Mouse (Mus musculus) hindbrain, embryonic 14.5 days (tissue): ENCODE measurements around the gene Auts2. TPM values are rescaled to one million over a fixed set of nuclear protein-coding genes. Genes with fewer than 3 reads are reported as not detected.

ENCODE experiments used
- ATAC-seq: fragments of 200-750 bp; cut with Nextera tagmentation; 2 replicates; pipeline ENCODE4 v1.8.0; 2017; ENCODE audit warnings: moderate number of reproducible peaks, mild to moderate bottlenecking, moderate TSS enrichment, moderate library complexity; ENCODE audit not compliant: low FRiP score
- DNase-seq: peaks from one replicate; pipeline ENCODE4 v3.0.0-alpha.2; 2015; ENCODE audit warnings: low spot score
- H3K27ac ChIP-seq: fragments of 300-500 bp; sonication (generic); 2 replicates; pipeline ENCODE4 v1.5.1; 2014; ENCODE audit warnings: mild to moderate bottlenecking, moderate library complexity
- H3K27me3 ChIP-seq: fragments of 300-500 bp; sonication (generic); 2 replicates; pipeline ENCODE4 v1.6.1; 2014; ENCODE audit warnings: mild to moderate bottlenecking, low read length, mixed read lengths; ENCODE audit not compliant: control insufficient read depth, insufficient read depth
- H3K36me3 ChIP-seq: fragments of 300-500 bp; sonication (generic); replicated peaks from 2 replicates; pipeline ENCODE4 v1.6.1; 2014; ENCODE audit not compliant: control insufficient read depth, insufficient read depth
- H3K4me1 ChIP-seq: fragments of 300-500 bp; sonication (generic); replicated peaks from 2 replicates; pipeline ENCODE4 v1.6.1; 2014; ENCODE audit warnings: antibody characterized with exemption, low read length, mixed read lengths; ENCODE audit not compliant: control insufficient read depth, insufficient read depth
- H3K4me2 ChIP-seq: fragments of 300-500 bp; sonication (generic); replicated peaks from 2 replicates; pipeline ENCODE4 v1.6.1; 2014; ENCODE audit warnings: mild to moderate bottlenecking, moderate library complexity
- H3K4me3 ChIP-seq: fragments of 300-500 bp; sonication (generic); replicated peaks from 2 replicates; pipeline ENCODE4 v1.5.1; 2014; ENCODE audit warnings: mild to moderate bottlenecking, low read length
- H3K9ac ChIP-seq: fragments of 300-500 bp; sonication (generic); 2 replicates; pipeline ENCODE4 v1.6.1; 2014
- H3K9me3 ChIP-seq: fragments of 300-500 bp; sonication (generic); 2 replicates; pipeline ENCODE4 v1.6.1; 2016; ENCODE audit warnings: low read length; ENCODE audit not compliant: control insufficient read depth
- WGBS: fragments of 180-500 bp; shearing (Covaris S2); extraction: QIAGEN DNeasy Blood & Tissue Kit; methylation state at CpG from one replicate; pipeline ENCODE4 v1.1.7; 2014; 5-methylcytosine and 5-hydroxymethylcytosine counted together
- polyA plus RNA-seq: library from polyadenylated mRNA; unstranded; fragments of >200 nt; fragmentation: Nextera tagmentation; extraction: Ambion mirVana; gene quantifications from 2 replicates; pipeline ENCODE4 v1.2.1, GENCODE M21; 2014

Gene Auts2
- polyA plus RNA-seq, 1 experiment from 2014 or later = 61.8 TPM

- ATAC-seq (no peak), DNase-seq (no peak)
- H3K4me2 ChIP-seq = no peak overlapping the region
- no peak overlapping the region for H3K9ac ChIP-seq
- peaks cover 3% of the 10 kb centered on the region; the same call in 1 of the 2 replicates for H3K9me3 ChIP-seq
- 88% methylated on average over 2 of the region's 2 CpGs for WGBS
- H3K4me3 ChIP-seq = no peak overlapping the region
- H3K27me3 ChIP-seq = no peaks in the 10 kb centered on the region
- H3K4me1 ChIP-seq = peaks cover 7% of the 10 kb centered on the region
- no peak overlapping the region for H3K27ac ChIP-seq
- no peaks in the 10 kb centered on the region for H3K36me3 ChIP-seq
These were observed 581.3 kb downstream of the Auts2 start for GRCm38 (mm10) chr5:131961859-131962258.

GRCm38 (mm10) chr5:131960432-131960831, 582.7 kb downstream of the Auts2 start:
- no peak for ATAC-seq
- peaks cover 3% of the 10 kb centered on the region; the same call in 1 of the 2 replicates for H3K9me3 ChIP-seq

GRCm38 (mm10) chr5:131956998-131957397, 586.1 kb downstream of the Auts2 start:
- no peak for ATAC-seq
- Histone ChIP-seq H3K9me3 (peaks cover 3% of the 10 kb centered on the region; the same call in 1 of the 2 replicates), H3K9ac (no peak overlapping the region), H3K36me3 (no peaks in the 10 kb centered on the region), H3K4me1 (peaks cover 5% of the 10 kb centered on the region; the same call in 1 of the 2 replicates), H3K4me3 (no peak overlapping the region), H3K27ac (no peak overlapping the region), H3K27me3 (no peaks in the 10 kb centered on the region), H3K4me2 (no peak overlapping the region)
- no peak for DNase-seq
- 61% methylated on average over 3 of the region's 3 CpGs for WGBS

More at GRCm38 (mm10) chr5:131960432-131960831, 582.7 kb downstream of the Auts2 start:
- Histone ChIP-seq H3K4me1 (peaks cover 5% of the 10 kb centered on the region; the same call in 1 of the 2 replicates), H3K27ac (no peak overlapping the region), H3K27me3 (no peaks in the 10 kb centered on the region), H3K9ac (no peak overlapping the region), H3K4me2 (no peak overlapping the region), H3K36me3 (no peaks in the 10 kb centered on the region), H3K4me3 (no peak overlapping the region)
- DNase-seq = no peak

- DNase-seq = no peak
- H3K9ac ChIP-seq = no peak overlapping the region
- H3K9me3 ChIP-seq = peaks cover 3% of the 10 kb centered on the region; the same call in 1 of the 2 replicates
- no peak overlapping the region for H3K4me2 ChIP-seq
- no peak overlapping the region for H3K27ac ChIP-seq
- no peaks in the 10 kb centered on the region for H3K36me3 ChIP-seq
- H3K4me3 ChIP-seq = no peak overlapping the region
- peaks cover 5% of the 10 kb centered on the region; the same call in 1 of the 2 replicates for H3K4me1 ChIP-seq
- no peaks in the 10 kb centered on the region for H3K27me3 ChIP-seq
- ATAC-seq = no peak
- WGBS = 39% methylated on average over 7 of the region's 7 CpGs
These were observed 587.1 kb downstream of the Auts2 start for GRCm38 (mm10) chr5:131956090-131956489.

- Histone ChIP-seq H3K9me3 (peaks cover 3% of the 10 kb centered on the region; the same call in 1 of the 2 replicates), H3K36me3 (no peaks in the 10 kb centered on the region), H3K9ac (no peak overlapping the region), H3K27ac (no peak overlapping the region), H3K4me3 (no peak overlapping the region), H3K27me3 (no peaks in the 10 kb centered on the region), H3K4me1 (peaks cover 5% of the 10 kb centered on the region; the same call in 1 of the 2 replicates), H3K4me2 (no peak overlapping the region)
- no peak for ATAC-seq
- 79% methylated on average over 8 of the region's 8 CpGs for WGBS
- DNase-seq = no peak
These were observed 587.7 kb downstream of the Auts2 start for GRCm38 (mm10) chr5:131955227-131956016.

- Histone ChIP-seq H3K27me3 (no peaks in the 10 kb centered on the region), H3K36me3 (no peaks in the 10 kb centered on the region), H3K4me1 (peaks cover 19% of the 10 kb centered on the region), H3K4me3 (no peak overlapping the region), H3K4me2 (no peak overlapping the region), H3K9me3 (no peaks in the 10 kb centered on the region), H3K9ac (no peak overlapping the region), H3K27ac (peak overlapping the region; percentile 72)
- ATAC-seq (peak; percentile 78), DNase-seq (peak; percentile 65)
- WGBS = 15% methylated on average over 7 of the region's 7 CpGs
These were observed 594.5 kb downstream of the Auts2 start for GRCm38 (mm10) chr5:131948571-131949151.

GRCm38 (mm10) chr5:131946801-131947200, 596.3 kb downstream of the Auts2 start:
- ATAC-seq = no peak
- 82% methylated on average over 5 of the region's 5 CpGs for WGBS
- H3K9ac ChIP-seq = no peak overlapping the region

GRCm38 (mm10) chr5:131944761-131945160, 598.4 kb downstream of the Auts2 start:
- no peak overlapping the region for H3K4me2 ChIP-seq
- no peaks in the 10 kb centered on the region for H3K36me3 ChIP-seq
- H3K9ac ChIP-seq = no peak overlapping the region
- ATAC-seq (no peak), DNase-seq (no peak)
- no peak overlapping the region for H3K4me3 ChIP-seq
- peaks cover 17% of the 10 kb centered on the region for H3K4me1 ChIP-seq
- H3K9me3 ChIP-seq = no peaks in the 10 kb centered on the region
- 19% methylated on average over 2 of the region's 2 CpGs for WGBS
- no peaks in the 10 kb centered on the region for H3K27me3 ChIP-seq
- H3K27ac ChIP-seq = no peak overlapping the region

More at GRCm38 (mm10) chr5:131946801-131947200, 596.3 kb downstream of the Auts2 start:
- Histone ChIP-seq H3K4me3 (no peak overlapping the region), H3K27me3 (no peaks in the 10 kb centered on the region), H3K36me3 (no peaks in the 10 kb centered on the region), H3K27ac (no peak overlapping the region), H3K9me3 (no peaks in the 10 kb centered on the region), H3K4me1 (peaks cover 19% of the 10 kb centered on the region), H3K4me2 (no peak overlapping the region)
- no peak for DNase-seq

- WGBS = 66% methylated on average over 7 of the region's 7 CpGs
These were observed 614.4 kb downstream of the Auts2 start for GRCm38 (mm10) chr5:131928696-131929095.

More at GRCm38 (mm10) chr5:131928696-131929095, 614.4 kb downstream of the Auts2 start:
- Histone ChIP-seq H3K9ac (no peak overlapping the region), H3K4me2 (no peak overlapping the region), H3K4me3 (no peak overlapping the region), H3K9me3 (no peaks in the 10 kb centered on the region), H3K27me3 (no peaks in the 10 kb centered on the region), H3K27ac (no peak overlapping the region), H3K36me3 (no peaks in the 10 kb centered on the region), H3K4me1 (no peaks in the 10 kb centered on the region)
- DNase-seq = no peak
- ATAC-seq = no peak
